Mouse (Mus musculus) CD4-positive helper T cell, adult 2 months (primary cell): ENCODE results near the gene Hsd11b1.
A peak's percentile ranks its signal among the peaks of the same experiment; 100 is the strongest.

Source experiments
- DNase-seq: peaks from one replicate; pipeline ENCODE4 v3.0.0-alpha.2; 2012; ENCODE audit warnings: low read depth, missing footprints, low spot score

Hsd11b1 gene

GRCm38 (mm10) chr1:193243571-193244193, 20.2 kb downstream of the Hsd11b1 start:
- no peak for DNase-seq

- DNase-seq = no peak
These were observed 21.0 kb downstream of the Hsd11b1 start for GRCm38 (mm10) chr1:193242863-193243262.

GRCm38 (mm10) chr1:193242238-193242637, 21.6 kb downstream of the Hsd11b1 start:
- no peak for DNase-seq

GRCm38 (mm10) chr1:193241436-193241835, 22.4 kb downstream of the Hsd11b1 start:
- no peak for DNase-seq

GRCm38 (mm10) chr1:193238426-193238825, 25.4 kb downstream of the Hsd11b1 start:
- DNase-seq = no peak

- DNase-seq = no peak
These were observed 28.9 kb downstream of the Hsd11b1 start for GRCm38 (mm10) chr1:193234930-193235329.

GRCm38 (mm10) chr1:193234130-193234645, 29.7 kb downstream of the Hsd11b1 start:
- no peak for DNase-seq

GRCm38 (mm10) chr1:193232732-193233131, 31.1 kb downstream of the Hsd11b1 start:
- no peak for DNase-seq

GRCm38 (mm10) chr1:193230935-193231334, 32.9 kb downstream of the Hsd11b1 start:
- no peak for DNase-seq

GRCm38 (mm10) chr1:193230531-193230930, 33.3 kb downstream of the Hsd11b1 start:
- no peak for DNase-seq

GRCm38 (mm10) chr1:193229570-193229969, 34.3 kb downstream of the Hsd11b1 start:
- DNase-seq = no peak

- DNase-seq = no peak
These were observed 36.3 kb downstream of the Hsd11b1 start for GRCm38 (mm10) chr1:193227537-193227936.

- peak; percentile 25 for DNase-seq
These were observed 37.0 kb downstream of the Hsd11b1 start for GRCm38 (mm10) chr1:193226724-193227522.

GRCm38 (mm10) chr1:193226114-193226513, 37.8 kb downstream of the Hsd11b1 start:
- peak; percentile 36 for DNase-seq

GRCm38 (mm10) chr1:193225531-193225930, 38.3 kb downstream of the Hsd11b1 start:
- DNase-seq = peak; percentile 19

GRCm38 (mm10) chr1:193220408-193220807, 43.5 kb downstream of the Hsd11b1 start:
- DNase-seq = no peak

GRCm38 (mm10) chr1:193216000-193216399, 47.9 kb downstream of the Hsd11b1 start:
- DNase-seq = no peak

GRCm38 (mm10) chr1:193214053-193214452, 49.8 kb downstream of the Hsd11b1 start:
- DNase-seq = no peak

- DNase-seq = no peak
These were observed 52.5 kb downstream of the Hsd11b1 start for GRCm38 (mm10) chr1:193211371-193211770.

GRCm38 (mm10) chr1:193208178-193208577, 55.7 kb downstream of the Hsd11b1 start:
- peak; percentile 73 for DNase-seq

- peak; percentile 54 for DNase-seq
These were observed 56.4 kb downstream of the Hsd11b1 start, which contains the start of gene Lamb3 for GRCm38 (mm10) chr1:193207503-193207902. Gene Lamb3 (plus strand): TSS chr1:193207699.

GRCm38 (mm10) chr1:193205431-193205830, 58.4 kb downstream of the Hsd11b1 start:
- DNase-seq = no peak

- DNase-seq = no peak
These were observed 60.1 kb downstream of the Hsd11b1 start for GRCm38 (mm10) chr1:193203821-193204220.
